Mouse (Mus musculus) thymus, postnatal 36 days (tissue): ENCODE results near the gene Krt42.
"Not testable (repeated sequence)": the region's sequence is repeated elsewhere in the genome, so short reads cannot be mapped to it uniquely, and the experiment has no call there.

Experiments
- DNase-seq, 2 experiments: peaks; one replicate each; pipeline ENCODE4 v3.0.0; 2022; ENCODE audit warnings: mixed read lengths in 2 of 2

Gene Krt42

GRCm38 (mm10) chr11:100269821-100270332, at the start of gene Krt42:
Krt42 (minus strand) TSS chr11:100269871.
- DNase-seq = no peak

DNA sequence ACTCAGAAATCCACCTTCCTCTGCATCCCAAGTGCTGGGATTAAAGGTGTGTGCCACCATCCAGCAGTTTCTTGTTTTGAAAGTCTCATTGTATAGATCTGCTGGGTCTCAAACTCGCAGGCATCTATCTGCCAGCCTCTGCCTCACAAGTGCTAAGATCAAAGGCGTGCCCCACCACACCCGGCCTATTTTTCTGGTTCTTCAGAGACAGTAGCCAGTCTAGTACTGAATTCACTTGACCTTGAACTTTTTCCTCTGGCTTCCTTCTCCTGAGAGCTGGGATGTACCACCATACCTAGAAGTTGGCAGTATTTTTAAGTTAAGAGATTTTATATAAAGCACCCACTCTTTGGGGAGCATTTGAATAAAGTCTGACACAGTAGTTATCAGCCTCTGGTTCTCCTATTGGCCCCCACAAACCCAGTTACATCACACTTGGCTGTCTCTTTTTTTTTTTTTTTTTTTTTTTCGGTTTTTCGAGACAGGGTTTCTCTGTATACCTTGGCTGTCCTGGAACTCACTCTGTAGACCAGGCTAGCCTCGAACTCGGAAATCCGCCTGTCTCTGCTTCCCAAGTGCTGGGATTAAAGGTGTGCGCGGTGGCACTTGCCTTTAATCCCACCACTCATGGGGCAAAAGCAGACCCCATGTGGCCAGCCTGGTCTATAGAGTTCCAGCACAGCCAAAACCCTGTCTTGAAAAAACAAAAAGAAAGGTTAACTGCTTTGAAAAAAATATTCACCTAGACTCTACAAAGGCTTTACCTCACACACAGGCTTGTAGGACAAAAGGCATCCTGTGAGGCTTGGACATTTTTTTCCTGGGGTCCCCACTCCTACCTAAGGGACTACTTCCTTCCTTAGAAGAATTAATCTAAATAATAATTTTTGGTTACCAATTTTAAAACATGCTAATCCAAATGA, 49.1 kb upstream of the Krt42 start:
- peak in 1 of 2 experiments; percentile 36 for DNase-seq

DNA sequence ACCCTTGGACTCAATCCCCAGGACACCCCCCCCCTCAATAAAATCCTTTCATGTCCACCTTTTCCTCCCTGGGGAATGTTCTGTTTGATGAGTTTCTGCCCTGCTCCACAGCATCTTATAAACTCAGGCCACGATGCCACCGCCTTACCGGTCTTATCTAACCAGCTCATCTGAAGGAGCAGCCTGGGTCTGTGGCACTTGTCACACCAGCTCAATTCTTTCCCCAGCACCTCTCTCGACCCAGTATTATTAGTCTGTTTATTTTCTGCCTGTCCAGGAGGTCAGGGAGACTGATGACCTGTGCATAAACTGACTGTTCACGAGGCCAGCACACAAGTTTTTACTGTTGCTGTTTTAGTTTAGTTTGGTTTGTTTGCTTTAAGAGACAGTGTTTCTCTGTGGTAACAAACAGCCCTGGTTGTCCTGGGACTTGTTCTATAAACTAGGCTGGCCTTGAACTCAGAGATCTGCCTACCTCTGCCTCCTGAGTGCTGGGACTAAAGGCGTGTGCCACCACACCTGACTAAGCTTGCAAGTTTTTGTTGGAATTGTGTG, 48.2 kb upstream of the Krt42 start:
- DNase-seq = no peak

- DNase-seq = no peak
Observed at GRCm38 (mm10) chr11:100315439-100315838, 45.8 kb upstream of the Krt42 start.

DNA sequence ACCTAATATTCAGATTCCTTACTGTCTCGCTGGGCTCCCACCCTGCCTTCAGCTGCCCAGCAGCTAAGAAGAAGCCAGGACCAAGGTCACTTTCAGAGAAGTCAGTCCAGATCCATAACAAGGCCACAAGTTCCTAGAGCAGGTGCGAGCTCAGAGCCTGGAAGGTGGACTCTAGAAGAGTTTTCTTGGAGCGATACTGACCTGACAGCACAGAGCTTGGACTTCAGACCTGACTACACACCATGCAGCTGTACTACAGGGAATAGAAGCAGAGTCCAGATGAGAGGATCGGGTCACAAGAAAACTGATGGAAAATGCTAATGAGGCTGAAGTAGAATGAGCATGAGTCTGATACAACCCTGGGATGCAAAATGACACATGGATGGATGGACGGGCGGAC, 43.8 kb upstream of the Krt42 start:
- DNase-seq = no peak

- DNase-seq = no peak
Observed at GRCm38 (mm10) chr11:100312096-100312679, 42.5 kb upstream of the Krt42 start.

DNA sequence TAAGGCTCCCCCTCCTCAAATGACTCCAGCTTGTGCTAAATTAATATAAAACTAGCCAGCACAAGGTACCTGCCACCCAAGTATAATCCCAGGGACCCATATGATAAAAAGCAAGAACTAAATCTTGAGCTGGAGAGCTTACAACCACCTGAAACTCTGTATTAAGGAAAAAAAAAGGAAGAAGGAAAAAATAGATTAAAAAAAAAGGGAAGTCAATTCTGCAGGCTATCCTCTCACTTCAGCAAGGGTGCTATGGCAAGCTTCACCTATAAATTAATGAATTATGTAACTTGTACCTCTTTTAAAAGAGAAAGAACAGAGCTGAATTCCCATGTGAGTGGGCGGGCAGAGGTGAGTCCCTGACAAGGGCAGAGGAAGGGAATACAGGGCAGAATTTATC, 42.0 kb upstream of the Krt42 start:
- no peak for DNase-seq

GRCm38 (mm10) chr11:100308672-100309071, 39.0 kb upstream of the Krt42 start:
- DNase-seq = not testable (repeated sequence)

GRCm38 (mm10) chr11:100307900-100308299, 38.2 kb upstream of the Krt42 start:
- DNase-seq = no peak

DNA sequence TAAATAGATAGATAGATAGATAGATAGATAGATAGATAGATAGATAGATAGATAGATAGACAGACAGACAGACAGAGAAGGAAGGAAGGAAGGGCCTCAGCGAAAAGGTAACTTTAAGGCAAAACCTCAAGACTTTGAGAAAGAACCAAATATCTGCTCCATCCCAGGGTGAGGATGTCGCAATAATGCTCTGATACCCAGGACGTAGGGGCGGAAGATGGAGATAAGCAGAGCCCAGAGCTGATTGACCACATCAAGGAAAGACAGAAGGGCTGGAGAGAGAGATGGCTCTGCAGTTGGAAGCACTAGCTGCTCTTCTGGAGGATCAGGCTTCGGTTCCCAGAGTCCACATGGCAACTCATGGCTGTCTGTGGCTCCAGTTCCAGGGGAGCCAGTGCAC, 31.6 kb upstream of the Krt42 start:
- DNase-seq = no peak

DNA sequence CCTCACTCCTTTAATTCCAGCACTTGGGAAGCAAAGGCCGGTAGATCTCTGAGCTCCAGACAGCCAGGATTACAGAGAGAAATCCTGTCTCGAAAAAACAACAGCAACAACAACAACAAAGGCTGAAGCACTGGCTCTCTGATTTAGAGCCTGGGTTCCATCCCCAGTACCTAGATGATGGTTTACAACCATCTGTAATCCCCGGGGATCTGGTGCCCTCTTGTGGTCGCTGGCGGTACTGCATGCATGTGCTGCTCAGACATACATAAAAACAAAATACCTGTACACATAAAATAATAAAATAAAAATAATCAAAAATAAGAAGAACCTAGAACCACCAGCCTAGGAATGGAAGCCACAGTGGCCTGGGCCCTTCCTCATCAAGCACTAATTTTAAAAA, 30.6 kb upstream of the Krt42 start:
- DNase-seq = peak; percentile 54 to 67

- peak; percentile 74 to 80 for DNase-seq
Observed at GRCm38 (mm10) chr11:100298274-100299036, 28.8 kb upstream of the Krt42 start.

- peak in 1 of 2 experiments; percentile 19 for DNase-seq
Observed at GRCm38 (mm10) chr11:100297801-100298200, 28.1 kb upstream of the Krt42 start.

GRCm38 (mm10) chr11:100295308-100295707, 25.6 kb upstream of the Krt42 start:
- peak; percentile 71 to 81 for DNase-seq

- DNase-seq = no peak
Observed at GRCm38 (mm10) chr11:100292884-100293283, 23.2 kb upstream of the Krt42 start.

DNA sequence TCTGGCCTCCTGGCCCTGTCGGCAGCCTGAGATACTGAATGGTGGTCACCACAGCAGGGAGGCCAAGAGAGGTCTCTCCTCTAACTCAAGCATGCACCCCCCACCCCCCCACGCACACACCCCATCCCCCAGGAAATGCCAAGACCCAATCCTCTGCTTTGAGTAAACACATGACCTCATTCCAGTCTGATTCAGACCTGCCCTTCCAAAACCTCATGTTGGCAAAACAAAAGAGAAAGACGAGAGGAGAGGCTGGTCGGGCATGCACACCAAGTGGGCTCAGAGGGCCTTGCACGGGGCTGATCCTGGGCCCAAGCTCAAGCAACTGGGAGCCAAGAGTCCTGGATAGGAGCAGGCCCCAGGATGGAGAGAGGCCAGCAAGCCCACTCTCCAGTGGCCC, 20.6 kb upstream of the Krt42 start:
- DNase-seq = no peak

DNA sequence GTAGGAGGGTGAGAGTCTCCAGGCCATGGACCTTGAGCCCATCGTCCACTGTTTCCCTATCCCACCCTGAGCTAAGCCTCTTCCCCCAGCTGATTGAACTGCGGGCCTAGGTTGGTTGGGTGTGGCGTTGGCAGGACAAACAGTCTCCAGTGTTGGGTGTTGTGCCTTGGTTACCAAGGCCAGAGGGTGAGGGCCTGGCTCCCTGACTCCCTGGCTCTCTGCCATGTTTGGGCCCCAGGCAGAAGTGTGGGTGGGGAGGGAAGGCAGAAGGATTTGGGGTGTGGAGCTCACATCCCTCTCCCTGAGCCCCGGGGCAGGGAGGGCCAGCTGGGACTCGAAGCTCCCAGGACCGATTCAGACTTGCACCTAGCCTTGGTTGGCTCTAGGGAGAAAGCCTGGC, 19.3 kb upstream of the Krt42 start:
- DNase-seq = no peak

GRCm38 (mm10) chr11:100287024-100287423, 17.4 kb upstream of the Krt42 start:
- no peak for DNase-seq

DNA sequence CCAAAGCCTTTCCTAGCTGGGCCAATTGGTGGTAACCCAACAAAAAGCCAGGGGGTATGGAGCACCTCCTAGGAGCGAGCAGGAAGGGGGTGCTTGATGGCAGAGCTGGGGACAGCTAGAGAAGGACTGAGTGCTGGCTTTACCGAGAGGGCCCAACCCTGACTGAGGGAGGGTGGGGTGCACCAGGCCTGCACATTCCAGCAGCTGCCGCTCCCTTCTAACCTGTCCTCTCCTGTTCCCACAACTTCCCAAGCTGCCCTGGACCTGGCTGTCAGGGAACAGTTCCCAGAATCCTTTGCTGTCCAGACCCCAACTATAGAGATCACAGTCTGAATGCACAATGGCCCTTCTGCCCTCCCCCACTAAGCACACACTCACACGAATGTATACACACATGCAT, 15.3 kb upstream of the Krt42 start:
- no peak for DNase-seq

DNA sequence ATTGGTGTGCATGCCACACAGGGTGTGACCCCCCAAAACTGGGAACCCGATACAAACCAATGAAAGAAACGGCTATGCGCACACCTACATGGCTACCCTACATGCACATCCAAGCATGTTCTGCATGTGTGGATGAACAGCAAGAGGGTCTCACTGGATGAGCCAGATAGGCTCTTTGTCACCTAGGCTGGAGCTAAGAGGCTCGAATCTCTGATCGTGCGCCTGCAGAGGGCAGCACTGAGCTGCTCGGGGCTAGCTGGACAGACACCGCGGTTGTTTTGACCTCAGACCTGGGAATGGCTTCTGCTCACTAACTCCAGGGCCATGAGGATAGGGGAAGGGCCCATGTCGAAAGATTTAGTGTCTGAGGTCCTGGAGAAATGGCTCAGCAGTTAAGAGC, 12.9 kb upstream of the Krt42 start:
- DNase-seq = peak; percentile 63 to 70

DNA sequence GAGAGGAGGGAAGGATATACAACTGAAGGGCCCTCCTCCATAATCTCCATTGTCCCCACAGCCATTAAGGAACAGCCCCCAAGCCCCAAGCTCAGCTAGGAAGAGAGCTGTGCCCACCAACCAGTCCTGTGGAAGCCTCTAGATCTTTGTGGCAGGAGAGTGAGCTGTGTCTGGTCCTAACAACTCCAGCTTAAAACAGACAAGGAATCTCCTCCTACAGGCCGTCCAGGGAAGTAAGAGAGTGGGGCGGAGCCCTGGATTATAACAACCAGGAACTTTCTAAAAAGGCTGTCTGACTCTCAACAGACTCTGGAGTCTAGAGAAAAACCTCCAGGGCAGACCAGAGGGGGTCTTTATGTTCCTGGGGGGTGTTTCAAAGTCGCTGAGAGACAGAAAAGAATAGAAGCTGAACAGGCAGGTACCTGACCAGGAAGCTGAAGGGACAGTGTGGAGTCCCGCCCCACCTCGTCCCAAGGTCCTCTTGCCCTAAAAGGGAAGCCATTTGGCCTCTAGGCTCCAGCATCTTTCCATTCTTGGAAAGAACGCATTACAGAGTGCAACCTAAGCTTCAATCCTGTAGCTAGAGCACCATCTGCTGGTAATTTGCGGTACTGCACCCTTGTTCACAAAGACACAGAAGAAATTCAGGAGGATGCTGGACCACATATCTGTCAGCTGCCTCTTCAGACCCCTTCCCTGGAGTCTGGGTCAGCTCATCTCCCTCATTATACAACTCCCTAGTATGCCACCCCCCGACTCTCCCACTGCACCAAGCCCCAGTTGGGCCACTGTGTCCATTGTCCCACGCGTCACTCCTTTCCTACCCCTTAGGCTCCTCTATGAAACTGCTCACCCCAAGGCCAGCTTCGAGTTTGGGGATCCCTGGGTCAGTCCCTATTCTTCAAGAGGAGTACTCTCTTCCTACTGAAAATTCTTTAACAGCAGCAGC, 12.2 kb upstream of the Krt42 start:
- peak; percentile 51 to 73 for DNase-seq

DNA sequence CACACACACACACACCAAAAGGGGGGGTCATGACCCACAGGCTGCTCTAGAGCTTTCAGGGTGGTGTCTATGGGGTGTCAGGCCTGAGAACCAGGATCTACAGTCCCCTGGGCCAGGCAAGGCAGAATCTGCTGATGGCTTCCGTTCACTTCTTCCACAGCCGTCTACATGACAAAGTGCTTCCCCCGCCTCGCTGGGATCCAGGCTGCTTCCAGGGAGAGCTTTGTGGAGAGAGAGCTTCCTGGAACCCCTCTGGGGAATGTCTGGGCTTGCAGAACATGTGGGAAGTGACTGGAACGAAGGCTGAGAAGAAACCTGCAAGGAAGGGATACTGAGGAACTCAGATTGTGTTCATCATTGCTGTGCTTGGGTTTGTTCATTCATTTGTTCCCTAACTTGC, 9.1 kb upstream of the Krt42 start:
- DNase-seq = no peak
